Mouse (Mus musculus): ENCODE measurements around the gene Tbx1. TPM values are rescaled to one million over a fixed set of nuclear protein-coding genes. Genes with fewer than 3 reads are reported as not detected.

The Tbx1 gene
- 0.97 TPM for polyA plus RNA-seq (2014; fragmentation: Illumina TruSeq; extraction: RNeasy Lipid Tissue Mini Kit (QIAGEN cat#74804); ENCODE audit: low read depth, low replicate concordance)

GRCm38 (mm10) chr16:18589804-18590790 lies at the start of gene Tbx1:
Gene Tbx1 (minus strand): TSS chr16:18590671.

GRCm38 (mm10) chr16:18629390-18630231 lies 39.1 kb upstream of the Tbx1 start, which contains the start of gene Sept5:
Gene Sept5 (minus strand): TSS chr16:18629954.

GRCm38 (mm10) chr16:18626376-18626878 lies 36.0 kb upstream of the Tbx1 start, which contains the start of gene Gm49601:
Gene Gm49601 (minus strand): TSS chr16:18626427.

GRCm38 (mm10) chr16:18622019-18622418 lies 31.5 kb upstream of the Tbx1 start, which contains the start of gene Gp1bb:
Gene Gp1bb (minus strand): TSS chr16:18622403.

Other genes with a start within 250 kb of the Tbx1 start
- 24.3 TPM for gene Tango2, start 242.6 kb downstream of the Tbx1 start, polyA plus RNA-seq (2014; fragmentation: Illumina TruSeq; extraction: RNeasy Lipid Tissue Mini Kit (QIAGEN cat#74804); ENCODE audit: low read depth, low replicate concordance)
- 37.1 TPM for gene Arvcf, start 242.5 kb downstream of the Tbx1 start, polyA plus RNA-seq (2014; fragmentation: Illumina TruSeq; extraction: RNeasy Lipid Tissue Mini Kit (QIAGEN cat#74804); ENCODE audit: low read depth, low replicate concordance)
- gene Txnrd2, start 164.3 kb downstream of the Tbx1 start, polyA plus RNA-seq (2014; fragmentation: Illumina TruSeq; extraction: RNeasy Lipid Tissue Mini Kit (QIAGEN cat#74804); ENCODE audit: low read depth, low replicate concordance): 16.5 TPM
- gene Comt, start 163.8 kb downstream of the Tbx1 start, polyA plus RNA-seq (2014; fragmentation: Illumina TruSeq; extraction: RNeasy Lipid Tissue Mini Kit (QIAGEN cat#74804); ENCODE audit: low read depth, low replicate concordance): 220 TPM
- 5.4 TPM for gene Gnb1l, start 92.0 kb downstream of the Tbx1 start, polyA plus RNA-seq (2014; fragmentation: Illumina TruSeq; extraction: RNeasy Lipid Tissue Mini Kit (QIAGEN cat#74804); ENCODE audit: low read depth, low replicate concordance)
- 2.5 TPM for gene Rtl10, start 91.8 kb downstream of the Tbx1 start, polyA plus RNA-seq (2014; fragmentation: Illumina TruSeq; extraction: RNeasy Lipid Tissue Mini Kit (QIAGEN cat#74804); ENCODE audit: low read depth, low replicate concordance)
- gene Gp1bb, start 31.7 kb upstream of the Tbx1 start, polyA plus RNA-seq (2014; fragmentation: Illumina TruSeq; extraction: RNeasy Lipid Tissue Mini Kit (QIAGEN cat#74804); ENCODE audit: low read depth, low replicate concordance): not detected
- 4.1 TPM for gene Gm49601, start 35.8 kb upstream of the Tbx1 start, polyA plus RNA-seq (2014; fragmentation: Illumina TruSeq; extraction: RNeasy Lipid Tissue Mini Kit (QIAGEN cat#74804); ENCODE audit: low read depth, low replicate concordance)
- 12.1 TPM for gene Sept5, start 39.3 kb upstream of the Tbx1 start, polyA plus RNA-seq (2014; fragmentation: Illumina TruSeq; extraction: RNeasy Lipid Tissue Mini Kit (QIAGEN cat#74804); ENCODE audit: low read depth, low replicate concordance)
- 57.1 TPM for gene Cldn5, start 186.2 kb upstream of the Tbx1 start, polyA plus RNA-seq (2014; fragmentation: Illumina TruSeq; extraction: RNeasy Lipid Tissue Mini Kit (QIAGEN cat#74804); ENCODE audit: low read depth, low replicate concordance)
- 67.3 TPM for gene Ufd1, start 221.1 kb upstream of the Tbx1 start, polyA plus RNA-seq (2014; fragmentation: Illumina TruSeq; extraction: RNeasy Lipid Tissue Mini Kit (QIAGEN cat#74804); ENCODE audit: low read depth, low replicate concordance)
- gene Cdc45, start 221.3 kb upstream of the Tbx1 start, polyA plus RNA-seq (2014; fragmentation: Illumina TruSeq; extraction: RNeasy Lipid Tissue Mini Kit (QIAGEN cat#74804); ENCODE audit: low read depth, low replicate concordance): 5.4 TPM
- 29.8 TPM for gene 2510002D24Rik, start 245.9 kb upstream of the Tbx1 start, polyA plus RNA-seq (2014; fragmentation: Illumina TruSeq; extraction: RNeasy Lipid Tissue Mini Kit (QIAGEN cat#74804); ENCODE audit: low read depth, low replicate concordance)
- gene Gm28539, start 245.9 kb upstream of the Tbx1 start, polyA plus RNA-seq (2014; fragmentation: Illumina TruSeq; extraction: RNeasy Lipid Tissue Mini Kit (QIAGEN cat#74804); ENCODE audit: low read depth, low replicate concordance): 1.3 TPM

All from adipose tissue, adult 10 weeks (tissue).